Mouse (Mus musculus) ES-CJ7 (cell line): ENCODE measurements at regions not wholly inside any gene's neighbourhood (a gene's known extent, or its start where the extent isn't known, plus 50 kb on each side); places are given as distances from the start of the nearest gene placed in this dataset.

Experiments
- DNase-seq: peaks from one replicate; pipeline ENCODE4 v3.0.0; 2011; ENCODE audit warnings: low read depth, low spot score

DNA sequence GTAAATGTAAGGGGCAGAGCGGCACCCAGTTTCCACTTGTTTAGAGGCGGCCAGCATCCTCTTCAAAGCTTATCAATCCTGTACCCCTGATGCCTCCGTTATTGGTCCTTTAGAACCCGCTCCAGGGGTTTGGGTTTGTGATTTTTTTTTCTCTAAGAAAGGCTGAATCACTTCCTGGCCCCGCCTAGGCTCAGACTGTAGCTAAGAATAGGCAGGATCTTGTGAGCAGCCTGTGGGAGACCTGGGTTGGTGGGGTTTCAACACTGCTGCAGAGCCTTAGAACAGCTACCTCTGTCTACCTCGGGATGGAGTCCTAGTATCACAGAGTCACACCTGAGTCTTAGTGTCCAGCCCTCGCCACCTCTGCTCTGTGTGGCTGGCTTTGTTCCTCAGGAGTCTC lies 327.9 kb downstream of the Matn1 start:
- DNase-seq, result no peak

DNA sequence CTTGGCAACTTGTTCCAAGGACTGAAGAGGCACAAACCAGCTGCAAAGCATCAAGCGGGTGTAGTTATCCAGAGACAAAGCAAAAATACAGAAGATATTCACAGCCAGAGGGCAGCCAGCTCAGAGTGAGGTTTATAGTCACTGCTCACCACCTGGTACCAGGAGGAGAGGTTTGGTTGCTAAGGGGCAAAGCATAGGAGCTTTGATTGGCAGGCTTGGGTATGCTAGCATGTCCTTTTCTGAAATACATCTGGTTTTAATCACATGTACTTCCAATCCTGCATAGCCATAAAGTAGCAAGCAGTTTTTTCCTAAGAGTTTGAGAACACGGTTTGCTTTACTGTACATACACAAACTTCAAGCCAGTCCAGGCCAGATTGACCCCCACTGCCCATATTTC lies 349.4 kb downstream of the Matn1 start:
- DNase-seq, result no peak

DNA sequence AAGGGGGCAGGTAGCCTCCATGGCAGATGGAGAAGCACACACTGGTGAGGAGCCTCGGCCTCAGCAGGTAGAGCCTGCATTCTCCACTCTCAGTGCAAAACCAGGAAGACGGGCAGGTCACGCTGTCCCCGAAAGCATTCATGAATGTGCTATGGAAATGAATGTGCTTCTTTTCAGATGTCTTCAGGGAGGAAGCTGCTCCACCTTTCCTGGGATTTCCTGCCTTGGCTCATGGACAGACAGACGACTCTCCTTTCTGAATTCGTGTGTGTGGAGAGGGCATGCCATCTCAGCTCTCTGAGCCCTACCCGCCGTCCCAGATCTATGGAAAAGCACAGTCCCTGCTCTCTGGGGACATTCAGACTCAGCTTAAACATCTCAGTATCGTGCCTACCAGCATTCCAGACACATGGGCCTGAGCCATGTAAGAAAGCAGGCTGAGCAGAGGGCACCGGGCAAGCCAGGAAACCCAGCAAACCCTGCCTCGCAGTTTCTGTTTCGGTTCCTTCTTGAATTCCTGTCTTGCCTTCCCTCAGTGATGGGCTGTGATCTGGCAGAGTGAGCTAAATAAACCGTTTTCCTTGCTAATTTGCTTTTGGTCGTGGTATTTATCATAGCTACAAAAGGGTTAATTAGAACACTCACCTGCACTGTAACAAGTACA lies 354.0 kb downstream of the Matn1 start:
- DNase-seq, result no peak

DNA sequence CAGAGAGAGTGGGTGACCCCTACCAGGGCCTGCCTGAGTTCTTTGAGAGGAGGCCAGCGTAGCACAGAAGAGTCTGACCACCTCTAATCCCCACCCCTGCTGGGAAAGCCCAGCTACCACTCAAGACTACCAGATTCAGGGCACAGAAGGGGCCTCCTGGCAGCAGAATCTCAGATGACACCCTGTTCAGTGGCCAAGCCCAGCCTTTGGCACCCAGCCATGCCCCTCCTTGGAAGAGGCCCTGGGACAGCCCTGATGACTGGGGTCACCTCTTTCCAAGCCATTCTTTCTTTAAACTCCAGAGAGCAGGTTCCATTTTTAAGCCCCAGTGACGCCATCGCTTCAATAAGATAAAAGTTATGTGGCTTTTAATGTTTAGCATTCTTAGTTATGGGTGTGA lies 359.8 kb downstream of the Matn1 start:
- no peak for DNase-seq

DNA sequence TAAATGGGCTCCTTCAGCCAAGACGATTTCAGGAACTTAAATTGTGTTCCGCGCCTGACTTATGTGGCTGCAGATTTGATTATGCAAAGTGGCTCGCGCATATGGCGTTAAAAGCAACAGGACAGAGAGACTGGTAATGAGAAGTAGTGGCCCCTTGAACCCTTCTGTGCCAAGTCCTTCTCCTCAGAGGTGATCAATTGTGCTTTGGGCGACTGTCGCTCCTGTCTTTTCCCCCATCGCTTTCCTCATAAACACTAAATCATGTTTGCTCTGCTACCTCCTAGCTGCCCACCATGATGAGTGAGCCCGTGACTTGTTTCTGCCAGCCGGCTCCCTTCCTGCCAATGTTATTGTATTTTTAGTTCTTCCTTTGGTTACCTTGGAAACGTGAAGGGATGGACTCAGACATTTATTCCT lies 360.2 kb downstream of the Matn1 start:
- DNase-seq, result no peak

DNA sequence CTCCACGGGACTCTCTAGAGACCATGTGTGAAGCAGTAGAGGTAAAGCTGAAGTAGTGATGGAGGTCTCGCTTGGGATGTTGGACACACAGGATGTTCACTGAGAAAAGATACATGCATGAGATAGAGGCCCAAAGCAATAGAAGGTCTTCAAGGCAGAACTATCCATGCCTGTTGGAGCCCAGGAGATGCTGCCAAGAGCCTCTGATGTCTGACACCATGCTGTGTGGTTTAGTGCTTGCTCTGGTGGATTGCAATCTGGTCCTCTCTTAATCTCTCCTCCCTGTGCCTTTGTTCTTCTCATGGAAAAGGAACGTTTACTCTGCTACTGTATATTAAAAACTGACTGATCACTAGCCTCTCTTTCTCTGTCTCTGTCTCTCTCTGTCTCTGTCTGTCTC lies 370.0 kb downstream of the Matn1 start:
- no peak for DNase-seq

DNA sequence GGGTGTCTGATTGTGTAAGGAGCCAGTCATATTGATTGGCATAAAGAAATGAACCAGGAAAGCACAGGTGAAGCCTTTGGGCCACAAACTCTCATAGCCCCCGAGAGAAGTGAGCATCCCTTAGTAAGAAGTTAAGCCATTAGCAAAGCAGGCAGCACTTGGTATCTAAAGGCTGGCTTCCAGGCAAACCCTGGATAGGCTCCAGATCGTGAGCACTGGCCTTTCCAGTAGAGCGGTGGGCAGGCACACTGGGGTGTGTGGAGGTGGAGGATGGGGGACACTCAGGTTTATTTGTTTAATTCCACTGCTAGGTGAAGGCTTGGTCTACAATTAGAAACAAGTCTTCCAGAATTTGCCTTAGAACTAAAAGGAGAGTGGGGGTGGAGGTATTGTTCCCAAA lies 371.9 kb downstream of the Matn1 start:
- no peak for DNase-seq

DNA sequence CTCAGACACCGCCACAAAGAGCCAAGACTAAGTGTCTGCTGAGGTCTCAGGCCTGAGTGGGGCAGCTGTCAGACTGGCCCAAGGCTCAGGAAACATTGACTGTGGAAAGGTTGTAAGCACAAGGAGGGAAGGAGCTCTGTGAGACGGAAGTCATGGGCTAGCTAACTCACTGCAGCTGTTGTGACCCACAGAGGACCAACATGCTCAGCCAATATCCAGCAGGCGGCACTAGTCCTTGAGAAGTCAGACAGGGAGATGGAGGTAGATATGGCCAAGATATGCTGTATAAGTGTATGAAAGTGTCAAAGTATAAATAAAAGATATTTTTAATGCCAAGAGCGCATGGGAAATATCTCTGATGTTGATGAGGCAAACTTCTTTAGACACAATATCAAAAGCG lies 378.1 kb downstream of the Matn1 start:
- no peak for DNase-seq

DNA sequence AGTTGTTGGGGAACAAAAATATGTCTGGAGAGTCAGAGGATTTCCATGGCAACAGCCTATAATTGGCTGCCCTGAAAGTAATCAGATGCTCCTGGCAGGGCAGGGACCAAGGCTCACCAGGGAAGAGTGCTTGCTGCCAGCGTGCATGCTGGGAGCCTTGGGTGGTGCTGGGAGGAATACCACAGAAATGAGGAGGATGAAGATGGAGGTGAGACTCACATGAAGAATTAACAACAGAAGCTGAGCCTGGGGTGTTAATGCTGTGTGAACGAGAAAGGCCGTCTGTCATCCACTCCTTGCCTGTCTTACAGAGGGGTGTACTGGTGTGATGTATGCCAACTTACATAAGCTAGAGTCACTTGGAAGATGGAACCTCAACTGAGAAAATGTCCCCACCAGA lies 380.3 kb downstream of the Matn1 start:
- DNase-seq, result no peak

DNA sequence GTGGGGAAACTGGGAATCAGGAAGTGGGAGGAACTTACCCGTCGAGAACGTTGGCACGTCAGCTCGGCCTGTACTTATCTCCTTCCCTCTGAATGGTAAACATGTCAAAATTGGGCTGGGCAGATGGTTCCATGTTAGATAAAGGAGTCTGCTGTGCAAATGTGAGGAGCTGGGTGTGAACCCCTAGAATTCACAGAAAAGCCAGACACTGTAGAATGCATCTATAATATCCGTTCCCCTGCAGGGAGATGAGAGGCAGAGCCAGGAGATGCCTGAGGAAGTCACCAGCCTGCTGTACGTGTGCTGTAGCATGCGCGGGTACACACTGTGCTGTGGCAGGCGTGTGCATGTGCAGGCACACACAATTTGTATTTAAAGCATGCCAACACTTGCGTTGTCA lies 381.0 kb downstream of the Matn1 start:
- DNase-seq, result no peak

DNA sequence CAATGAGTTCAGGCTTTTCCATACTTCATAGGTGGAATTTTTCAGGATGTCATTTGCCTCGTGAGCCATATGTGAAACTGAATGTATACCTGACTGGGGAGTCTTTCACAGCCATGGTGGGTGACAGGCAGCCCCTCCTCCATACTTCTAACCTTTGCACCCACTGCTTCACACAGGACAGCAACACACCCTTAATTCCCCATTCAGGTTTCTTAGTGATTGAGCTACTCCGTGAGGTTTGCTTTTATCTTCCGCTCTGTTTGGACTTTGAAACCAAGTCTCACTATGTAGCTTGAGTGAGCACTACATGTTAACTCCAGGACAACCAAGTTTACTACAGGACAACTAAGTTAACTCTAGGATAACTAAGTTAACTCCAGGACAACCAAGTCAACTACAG lies 381.4 kb downstream of the Matn1 start:
- DNase-seq, result no peak

DNA sequence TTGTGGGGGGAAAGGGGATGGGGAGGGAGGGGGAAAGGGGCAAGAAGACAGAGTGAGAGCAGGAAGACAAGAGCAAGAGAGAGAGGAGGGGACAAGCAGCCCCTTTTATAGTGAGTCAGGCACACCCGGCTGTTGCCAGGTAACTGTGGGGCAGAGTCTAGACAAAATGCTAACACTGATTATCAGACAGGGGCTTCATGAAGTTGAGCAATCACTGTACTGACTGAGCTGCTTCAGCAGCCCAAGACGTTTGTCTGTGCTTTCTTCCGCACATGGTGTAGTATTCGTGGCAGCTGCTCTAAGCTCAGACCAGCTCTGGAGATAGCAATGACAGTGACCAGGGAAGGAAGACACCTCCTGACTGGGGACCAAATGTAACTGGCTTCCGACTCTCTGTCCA lies 385.2 kb downstream of the Matn1 start:
- no peak for DNase-seq

DNA sequence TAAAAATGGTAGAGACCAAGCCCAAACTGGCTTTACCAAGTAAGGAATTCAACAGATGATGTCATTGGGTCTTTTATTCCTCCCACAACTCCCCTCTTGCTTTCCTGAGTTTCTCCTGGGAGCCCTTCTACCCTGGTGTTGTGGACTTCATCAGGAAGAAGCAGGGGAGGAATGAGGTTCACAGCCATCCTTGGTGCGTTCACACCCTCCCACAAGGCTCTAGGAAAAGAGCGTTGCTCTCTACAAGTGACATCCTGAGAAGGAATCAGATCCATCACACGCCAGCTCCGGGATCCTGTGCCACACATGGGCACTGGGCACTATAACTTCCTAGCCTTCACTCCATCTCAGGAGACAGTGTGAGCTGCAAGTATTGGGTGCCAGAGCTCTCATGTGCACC lies 387.5 kb downstream of the Matn1 start:
- DNase-seq, result no peak

DNA sequence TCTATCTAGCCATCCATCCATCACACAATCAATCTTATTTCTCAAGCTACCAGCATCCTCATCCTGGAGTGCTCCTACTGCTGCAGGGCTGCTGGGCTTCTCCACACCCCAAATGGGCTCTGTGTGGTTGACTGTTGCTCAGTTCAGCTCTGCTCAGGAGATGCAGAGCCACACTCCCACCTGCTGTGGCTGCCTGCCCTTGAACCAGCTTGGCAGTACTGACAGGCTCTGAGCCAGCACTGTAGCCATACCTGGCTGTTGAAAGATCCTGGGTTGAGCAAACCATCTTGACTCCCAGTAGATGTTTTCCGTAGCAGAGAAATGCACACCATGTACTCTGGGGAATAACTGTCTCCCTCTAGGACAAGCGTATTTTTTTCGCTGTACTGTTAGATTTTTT lies 392.6 kb downstream of the Matn1 start:
- DNase-seq, result no peak

DNA sequence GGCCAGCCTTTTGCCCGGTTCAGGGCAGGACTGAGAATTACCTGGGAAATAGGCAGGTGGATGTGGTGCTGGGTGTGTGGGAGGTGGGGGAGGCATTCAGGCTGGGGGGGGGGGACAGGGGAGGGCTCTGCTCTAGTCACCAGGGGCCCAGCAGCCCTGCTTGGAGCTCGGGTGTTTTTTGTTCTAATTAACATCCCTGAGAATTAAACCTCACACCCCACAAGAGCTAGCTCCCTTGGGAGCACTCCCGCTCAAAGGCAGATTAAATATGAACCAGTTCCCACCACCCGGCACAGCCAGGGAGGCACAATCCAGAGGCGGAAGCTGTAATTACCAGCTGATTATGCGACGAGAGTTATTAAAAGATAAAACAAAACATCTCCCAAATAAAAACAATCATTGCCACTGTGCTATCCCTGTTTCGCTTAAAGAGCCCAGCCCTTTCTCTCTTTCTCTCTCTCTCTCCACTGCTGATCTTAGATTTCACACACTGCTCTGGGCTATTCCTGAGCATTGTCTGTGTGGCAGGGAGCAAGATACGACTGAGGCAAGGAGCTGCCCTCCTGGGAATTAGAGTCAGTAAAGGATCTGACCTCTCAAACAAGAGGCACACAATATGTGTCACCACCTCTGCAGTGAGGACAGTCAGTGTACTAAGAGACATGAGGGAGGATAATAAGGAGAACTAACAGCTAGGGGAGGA lies 397.0 kb downstream of the Matn1 start:
- DNase-seq, result no peak

DNA sequence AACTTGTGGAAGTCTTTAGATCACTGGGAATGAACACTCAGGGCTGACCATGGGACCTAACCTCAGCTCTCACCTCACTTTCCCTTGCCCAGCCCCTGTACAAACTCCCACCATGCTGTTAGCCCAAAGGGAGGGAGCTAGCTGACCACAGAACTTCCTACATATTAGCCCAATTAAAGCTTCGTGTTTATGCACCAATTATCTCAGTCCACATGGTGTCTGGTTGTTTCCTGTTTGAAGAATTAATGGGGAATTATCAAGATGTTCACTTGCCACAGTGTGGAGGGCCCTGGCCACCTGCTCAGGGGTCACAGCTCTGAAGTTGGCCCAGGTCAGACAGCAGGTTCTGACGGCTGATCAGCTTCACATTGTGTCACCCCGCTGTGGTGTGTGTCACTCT lies 402.5 kb downstream of the Matn1 start:
- DNase-seq, result no peak

DNA sequence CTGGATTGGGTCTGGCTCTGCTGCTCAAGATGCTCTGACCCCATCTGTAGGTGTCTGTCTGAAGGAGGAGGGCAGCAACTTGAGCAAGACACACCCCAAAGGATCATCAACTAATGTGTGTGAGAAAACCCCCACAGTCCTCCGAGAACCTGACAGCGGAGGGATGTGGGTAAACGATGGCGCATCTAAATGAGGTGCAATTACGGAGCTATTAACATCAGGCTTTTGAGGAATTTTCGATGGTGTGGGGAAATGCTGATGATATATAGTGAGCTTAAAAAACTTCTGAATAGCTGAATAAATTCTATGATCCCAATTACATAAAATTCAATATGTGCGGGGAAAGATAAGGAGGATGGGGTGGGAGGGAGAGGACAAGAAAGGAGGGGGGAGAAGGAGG lies 406.1 kb downstream of the Matn1 start:
- no peak for DNase-seq

DNA sequence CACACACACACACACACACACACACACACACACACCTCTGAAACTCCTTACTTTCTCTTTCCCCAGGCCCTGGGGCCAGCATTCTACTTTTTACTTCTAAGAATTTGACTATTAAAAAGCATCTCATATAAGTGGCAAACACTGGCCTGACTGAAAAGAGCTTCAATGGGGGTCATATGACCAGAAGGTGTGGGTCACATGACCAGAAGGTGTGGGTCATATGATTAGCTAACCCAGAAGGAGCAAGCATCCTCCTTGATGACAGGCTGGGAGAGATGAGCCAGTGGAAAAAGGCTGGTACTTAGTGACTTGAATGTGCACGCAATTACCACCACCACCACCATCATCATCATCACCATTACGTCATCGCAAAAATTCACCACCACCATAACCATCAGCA lies 410.7 kb downstream of the Matn1 start:
- DNase-seq, result no peak

DNA sequence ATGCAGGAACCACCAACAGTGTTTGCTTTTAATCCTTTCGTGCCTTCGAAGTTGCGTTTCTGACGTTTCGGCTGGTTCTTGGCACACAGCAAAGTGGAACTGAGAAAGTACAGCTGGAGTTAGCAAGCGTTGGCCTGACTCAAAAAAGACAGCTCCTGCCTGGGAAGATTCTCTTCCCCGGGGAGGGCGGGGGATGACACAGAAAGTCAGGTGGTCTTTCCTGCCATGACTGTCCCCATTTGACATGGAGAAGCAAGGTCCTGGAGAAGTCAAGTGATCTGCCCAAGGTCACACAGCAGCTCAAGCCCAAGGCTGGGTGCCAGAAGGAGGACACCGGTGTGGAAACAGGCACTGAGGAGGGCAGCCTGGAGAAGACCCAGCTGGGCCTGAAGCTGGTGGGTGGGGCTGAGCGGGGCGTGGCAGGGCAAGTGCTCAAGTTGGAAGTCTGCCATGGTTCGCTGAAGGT lies 411.4 kb downstream of the Matn1 start:
- DNase-seq, result no peak

DNA sequence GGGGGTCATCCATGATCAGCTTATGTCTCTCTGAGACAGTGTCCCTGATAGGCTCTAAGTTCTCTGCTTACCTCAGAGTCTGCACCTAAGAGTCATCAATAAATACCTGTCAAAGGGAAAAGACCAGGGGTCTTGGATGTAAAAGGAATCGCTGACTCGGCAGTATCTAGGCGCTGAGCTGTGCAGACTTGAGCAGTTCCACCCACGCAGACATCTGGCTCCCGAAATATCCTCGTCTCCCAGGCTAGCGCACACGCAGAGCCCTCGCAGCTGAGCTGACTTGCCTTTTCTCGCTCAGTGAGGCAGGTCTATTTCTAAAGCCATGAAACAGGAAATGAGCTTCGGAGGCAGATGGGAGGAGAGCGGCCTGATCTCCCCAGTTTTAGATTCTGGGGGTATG lies 412.1 kb downstream of the Matn1 start:
- DNase-seq, result no peak

DNA sequence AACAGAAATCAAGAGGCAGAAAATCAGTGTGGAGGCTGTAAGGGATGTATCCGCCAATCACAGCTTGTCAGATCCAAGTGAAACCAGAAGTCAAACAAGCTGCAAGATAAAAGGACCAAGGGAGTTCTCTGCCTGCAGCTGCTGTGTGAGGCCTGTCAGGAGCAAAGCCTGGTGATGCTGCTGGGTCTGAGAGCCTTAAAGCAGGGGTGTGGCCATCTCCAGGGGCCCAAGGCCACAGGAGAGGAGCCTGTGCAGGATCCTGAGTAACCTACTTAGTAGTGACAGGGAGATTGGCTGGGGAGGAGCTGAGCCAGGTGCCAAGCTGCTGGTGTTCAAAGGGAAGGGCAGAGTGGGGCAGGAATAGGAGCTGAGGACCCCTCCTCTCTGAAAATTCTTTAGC lies 418.8 kb downstream of the Matn1 start:
- DNase-seq, result no peak

DNA sequence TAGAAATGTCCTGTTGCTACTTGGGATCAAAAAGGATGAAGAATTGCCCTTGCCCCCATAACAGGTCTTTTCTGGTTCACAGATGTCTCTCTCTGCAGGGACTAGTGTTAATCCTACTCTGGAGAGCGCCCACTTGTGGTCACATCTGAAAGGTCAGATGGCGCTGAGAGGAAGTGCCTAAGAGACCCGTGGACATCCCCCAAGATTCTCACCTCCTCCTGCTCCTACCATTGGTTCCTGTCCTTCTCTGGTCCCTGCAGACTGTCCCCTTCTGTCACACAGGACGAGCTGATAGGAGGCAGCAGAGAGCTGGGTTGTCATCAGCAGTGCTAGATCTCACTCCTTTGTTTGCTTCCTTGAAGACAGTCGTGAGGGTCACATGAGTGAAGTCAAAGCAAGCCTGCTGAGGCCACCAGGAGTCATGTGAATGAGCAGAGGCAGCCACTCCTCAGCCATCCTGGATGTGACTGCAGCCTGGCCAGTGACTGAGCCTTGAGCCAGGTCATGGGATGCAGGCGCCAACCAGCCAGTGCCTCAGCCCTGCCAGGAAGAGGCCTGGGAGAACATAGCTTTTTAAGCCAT lies 420.6 kb downstream of the Matn1 start:
- DNase-seq, result peak; percentile 61

DNA sequence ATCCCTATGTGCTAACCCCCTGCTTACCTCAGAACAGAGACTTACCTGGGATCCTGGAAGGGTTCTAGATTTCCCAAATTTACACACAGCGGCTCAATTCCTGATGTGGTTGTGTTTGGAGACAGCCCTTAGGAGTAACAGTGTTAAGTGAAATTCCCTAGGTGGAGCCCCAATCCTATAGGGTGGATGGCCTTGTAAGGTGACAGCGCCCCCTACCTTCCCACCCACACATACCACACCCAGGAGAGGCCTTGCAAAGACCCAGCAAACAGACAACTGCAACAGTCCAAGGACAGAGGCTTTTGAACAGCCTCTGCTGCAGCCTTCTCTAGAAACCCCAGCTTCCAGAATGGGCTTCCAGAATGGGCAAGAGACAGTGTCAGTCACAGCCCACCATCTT lies 421.8 kb downstream of the Matn1 start:
- DNase-seq, result peak; percentile 21
